Mouse (Mus musculus): ENCODE results near the gene Cacna1a. TPM values are rescaled to one million over a fixed set of nuclear protein-coding genes. Genes with fewer than 3 reads are reported as not detected.
A peak's percentile ranks its signal among the peaks of the same experiment; 100 is the strongest.

Gene Cacna1a
- polyA plus RNA-seq, 1 experiment from 2014 or later, result 13.8 TPM

- Histone ChIP-seq H3K4me2 (ENCODE audit: low read length) (no peak overlapping the region), H3K4me1 (ENCODE audit: control insufficient read depth, insufficient read depth, low read length) (no peaks in the 10 kb centered on the region), H3K27me3 (ENCODE audit: control insufficient read depth, insufficient read depth, low read length) (no peaks in the 10 kb centered on the region), H3K4me3 (replicated peaks; ENCODE audit: low read depth, low read length) (no peak overlapping the region), H3K9me3 (ENCODE audit: control insufficient read depth, low read length) (no peaks in the 10 kb centered on the region), H3K9ac (replicated peaks; ENCODE audit: low read length) (no peak overlapping the region), H3K36me3 (ENCODE audit: control insufficient read depth, insufficient read depth, low read length) (no peaks in the 10 kb centered on the region), H3K27ac (replicated peaks; ENCODE audit: low read depth, low read length) (no peak overlapping the region)
- WGBS, result 83% methylated on average over 7 of the region's 7 CpGs
- ATAC-seq (ENCODE audit: low FRiP score, low TSS enrichment) (no peak), DNase-seq (no peak)
Observed at GRCm38 (mm10) chr8:84381676-84382075, 6.6 kb upstream of the Cacna1a start.

- no peak overlapping the region for H3K9ac ChIP-seq (replicated peaks; ENCODE audit: low read length)
- H3K4me1 ChIP-seq (ENCODE audit: control insufficient read depth, insufficient read depth, low read length), result no peaks in the 10 kb centered on the region
- no peak overlapping the region for H3K4me2 ChIP-seq (ENCODE audit: low read length)
- 87% methylated on average over 9 of the region's 9 CpGs for WGBS
- no peaks in the 10 kb centered on the region for H3K36me3 ChIP-seq (ENCODE audit: control insufficient read depth, insufficient read depth, low read length)
- no peak overlapping the region for H3K4me3 ChIP-seq (replicated peaks; ENCODE audit: low read depth, low read length)
- no peaks in the 10 kb centered on the region for H3K9me3 ChIP-seq (ENCODE audit: control insufficient read depth, low read length)
- DNase-seq (no peak), ATAC-seq (ENCODE audit: low FRiP score, low TSS enrichment) (no peak)
- no peaks in the 10 kb centered on the region for H3K27me3 ChIP-seq (ENCODE audit: control insufficient read depth, insufficient read depth, low read length)
- H3K27ac ChIP-seq (replicated peaks; ENCODE audit: low read depth, low read length), result no peak overlapping the region
Observed at GRCm38 (mm10) chr8:84388773-84389172, 533 bp downstream of the Cacna1a start.

GRCm38 (mm10) chr8:84389173-84389572 lies 933 bp downstream of the Cacna1a start:
- WGBS, result 94% methylated on average over 3 of the region's 3 CpGs
- no peaks in the 10 kb centered on the region for H3K9me3 ChIP-seq (ENCODE audit: control insufficient read depth, low read length)
- H3K27me3 ChIP-seq (ENCODE audit: control insufficient read depth, insufficient read depth, low read length), result no peaks in the 10 kb centered on the region
- H3K4me2 ChIP-seq (ENCODE audit: low read length), result no peak overlapping the region
- H3K4me1 ChIP-seq (ENCODE audit: control insufficient read depth, insufficient read depth, low read length), result no peaks in the 10 kb centered on the region
- no peak overlapping the region for H3K4me3 ChIP-seq (replicated peaks; ENCODE audit: low read depth, low read length)
- DNase-seq (no peak), ATAC-seq (ENCODE audit: low FRiP score, low TSS enrichment) (no peak)
- H3K27ac ChIP-seq (replicated peaks; ENCODE audit: low read depth, low read length), result no peak overlapping the region
- no peaks in the 10 kb centered on the region for H3K36me3 ChIP-seq (ENCODE audit: control insufficient read depth, insufficient read depth, low read length)
- no peak overlapping the region for H3K9ac ChIP-seq (replicated peaks; ENCODE audit: low read length)

- no peaks in the 10 kb centered on the region for H3K4me1 ChIP-seq (ENCODE audit: control insufficient read depth, insufficient read depth, low read length)
- DNase-seq, result no peak
Observed at GRCm38 (mm10) chr8:84391611-84392010, 3.4 kb downstream of the Cacna1a start.

GRCm38 (mm10) chr8:84395751-84396457 lies 7.7 kb downstream of the Cacna1a start:
- Histone ChIP-seq H3K27me3 (ENCODE audit: control insufficient read depth, insufficient read depth, low read length) (no peaks in the 10 kb centered on the region), H3K4me2 (ENCODE audit: low read length) (no peak overlapping the region), H3K9ac (replicated peaks; ENCODE audit: low read length) (no peak overlapping the region), H3K4me3 (replicated peaks; ENCODE audit: low read depth, low read length) (no peak overlapping the region), H3K4me1 (ENCODE audit: control insufficient read depth, insufficient read depth, low read length) (no peaks in the 10 kb centered on the region), H3K27ac (replicated peaks; ENCODE audit: low read depth, low read length) (no peak overlapping the region), H3K36me3 (ENCODE audit: control insufficient read depth, insufficient read depth, low read length) (no peaks in the 10 kb centered on the region), H3K9me3 (ENCODE audit: control insufficient read depth, low read length) (no peaks in the 10 kb centered on the region)
- DNase-seq (no peak), ATAC-seq (ENCODE audit: low FRiP score, low TSS enrichment) (no peak)
- WGBS, result 68% methylated on average over 6 of the region's 6 CpGs

More at GRCm38 (mm10) chr8:84391611-84392010, 3.4 kb downstream of the Cacna1a start:
- Histone ChIP-seq H3K4me3 (replicated peaks; ENCODE audit: low read depth, low read length) (no peak overlapping the region), H3K27me3 (ENCODE audit: control insufficient read depth, insufficient read depth, low read length) (no peaks in the 10 kb centered on the region), H3K27ac (replicated peaks; ENCODE audit: low read depth, low read length) (no peak overlapping the region), H3K9ac (replicated peaks; ENCODE audit: low read length) (no peak overlapping the region), H3K4me2 (ENCODE audit: low read length) (no peak overlapping the region), H3K9me3 (ENCODE audit: control insufficient read depth, low read length) (no peaks in the 10 kb centered on the region), H3K36me3 (ENCODE audit: control insufficient read depth, insufficient read depth, low read length) (no peaks in the 10 kb centered on the region)
- no peak for ATAC-seq (ENCODE audit: low FRiP score, low TSS enrichment)
- 83% methylated on average over 5 of the region's 5 CpGs for WGBS

- WGBS, result 2% methylated on average over 67 of the region's 72 CpGs
- peaks cover 16% of the 10 kb centered on the region for H3K4me1 ChIP-seq (ENCODE audit: control insufficient read depth, insufficient read depth, low read length)
- ATAC-seq (ENCODE audit: low FRiP score, low TSS enrichment), result peak; percentile 73
Observed at GRCm38 (mm10) chr8:84413886-84414851, 25.9 kb downstream of the Cacna1a start.

GRCm38 (mm10) chr8:84414918-84415317 lies 26.7 kb downstream of the Cacna1a start:
- Histone ChIP-seq H3K9me3 (ENCODE audit: control insufficient read depth, low read length) (no peaks in the 10 kb centered on the region), H3K4me2 (ENCODE audit: low read length) (peak overlapping the region; percentile 81), H3K4me3 (replicated peaks; ENCODE audit: low read depth, low read length) (peak overlapping the region; percentile 76), H3K36me3 (ENCODE audit: control insufficient read depth, insufficient read depth, low read length) (no peaks in the 10 kb centered on the region), H3K4me1 (ENCODE audit: control insufficient read depth, insufficient read depth, low read length) (peaks cover 16% of the 10 kb centered on the region), H3K27ac (replicated peaks; ENCODE audit: low read depth, low read length) (peak overlapping the region; percentile 91), H3K9ac (replicated peaks; ENCODE audit: low read length) (peak overlapping the region; percentile 91), H3K27me3 (ENCODE audit: control insufficient read depth, insufficient read depth, low read length) (no peaks in the 10 kb centered on the region)
- ATAC-seq (ENCODE audit: low FRiP score, low TSS enrichment), result no peak
- 0% methylated on average over 20 of the region's 20 CpGs for WGBS
- DNase-seq, result no peak

More at GRCm38 (mm10) chr8:84413886-84414851, 25.9 kb downstream of the Cacna1a start:
- Histone ChIP-seq H3K4me2 (ENCODE audit: low read length) (peak overlapping the region; percentile 81), H3K4me3 (replicated peaks; ENCODE audit: low read depth, low read length) (peak overlapping the region; percentile 76), H3K27me3 (ENCODE audit: control insufficient read depth, insufficient read depth, low read length) (no peaks in the 10 kb centered on the region), H3K27ac (replicated peaks; ENCODE audit: low read depth, low read length) (peak overlapping the region; percentile 91), H3K36me3 (ENCODE audit: control insufficient read depth, insufficient read depth, low read length) (no peaks in the 10 kb centered on the region), H3K9me3 (ENCODE audit: control insufficient read depth, low read length) (no peaks in the 10 kb centered on the region), H3K9ac (replicated peaks; ENCODE audit: low read length) (peak overlapping the region; percentile 91)
- DNase-seq, result peak; percentile 92

- H3K4me1 ChIP-seq (ENCODE audit: control insufficient read depth, insufficient read depth, low read length), result peaks cover 16% of the 10 kb centered on the region
- peak overlapping the region; percentile 91 for H3K9ac ChIP-seq (replicated peaks; ENCODE audit: low read length)
- no peaks in the 10 kb centered on the region for H3K36me3 ChIP-seq (ENCODE audit: control insufficient read depth, insufficient read depth, low read length)
- under 1% methylated on average over 58 of the region's 64 CpGs for WGBS
- peak; percentile 68 for ATAC-seq (ENCODE audit: low FRiP score, low TSS enrichment)
- H3K4me3 ChIP-seq (replicated peaks; ENCODE audit: low read depth, low read length), result peak overlapping the region; percentile 76
- H3K4me2 ChIP-seq (ENCODE audit: low read length), result peak overlapping the region; percentile 81
- H3K27me3 ChIP-seq (ENCODE audit: control insufficient read depth, insufficient read depth, low read length), result no peaks in the 10 kb centered on the region
- DNase-seq, result peak; percentile 75
- no peaks in the 10 kb centered on the region for H3K9me3 ChIP-seq (ENCODE audit: control insufficient read depth, low read length)
- H3K27ac ChIP-seq (replicated peaks; ENCODE audit: low read depth, low read length), result peak overlapping the region; percentile 91
Observed at GRCm38 (mm10) chr8:84415378-84415898, 27.2 kb downstream of the Cacna1a start.

All from midbrain, embryonic 14.5 days (tissue).